Mouse (Mus musculus): ENCODE measurements around the gene Wfdc11. TPM values are rescaled to one million over a fixed set of nuclear protein-coding genes. Genes with fewer than 3 reads are reported as not detected.
"Not testable (repeated sequence)": the region's sequence is repeated elsewhere in the genome, so short reads cannot be mapped to it uniquely, and the experiment has no call there.

Gene Wfdc11
- not detected for total RNA-seq (2021)

DNA sequence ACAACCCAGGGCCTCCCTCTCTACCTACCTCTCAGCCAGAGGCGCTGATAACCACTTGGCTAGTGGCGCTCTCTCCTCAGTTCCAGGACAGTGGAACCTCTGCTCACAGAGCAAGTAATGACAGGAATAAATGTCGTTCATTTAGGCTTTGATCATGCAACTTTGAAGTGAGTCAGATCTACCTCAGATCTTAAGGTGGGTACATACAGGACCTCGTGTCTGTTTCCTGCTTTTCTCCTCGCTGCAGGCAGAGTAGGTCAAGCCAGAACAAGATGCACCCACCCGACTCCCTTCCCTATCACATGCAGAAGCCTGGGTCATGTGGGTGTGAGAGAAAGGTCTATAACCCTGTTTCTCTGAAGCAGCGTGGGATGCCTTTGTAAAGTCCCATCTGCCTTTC is at the start of gene Wfdc11:
Wfdc11 (minus strand) TSS at position 101 of the 400 bp plus-strand sequence.
- no peak for DNase-seq
- intact Hi-C loops (cut with DNase I): no loop called here

DNA sequence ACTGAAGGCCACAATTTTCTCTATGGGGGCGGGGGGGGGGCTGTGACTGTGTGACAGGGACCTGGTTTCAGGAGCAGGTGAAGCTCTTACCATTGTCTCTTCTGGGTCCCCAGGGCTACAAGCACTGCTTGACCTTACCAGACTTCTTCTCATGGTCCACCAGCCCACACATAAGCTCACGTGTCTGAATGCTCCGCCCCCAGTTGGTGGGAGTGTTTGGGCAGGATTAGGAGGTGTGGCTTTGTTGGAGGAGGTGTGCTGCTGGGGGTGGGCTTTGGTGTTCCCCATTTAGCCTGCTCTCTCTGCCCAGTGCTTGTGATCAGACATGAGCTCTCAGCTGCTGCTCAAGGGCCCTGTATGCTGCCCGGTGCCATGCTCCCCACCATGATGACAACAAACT is 49.4 kb upstream of the Wfdc11 start:
- intact Hi-C loops (cut with DNase I): no loop called here
- no peak for DNase-seq

DNA sequence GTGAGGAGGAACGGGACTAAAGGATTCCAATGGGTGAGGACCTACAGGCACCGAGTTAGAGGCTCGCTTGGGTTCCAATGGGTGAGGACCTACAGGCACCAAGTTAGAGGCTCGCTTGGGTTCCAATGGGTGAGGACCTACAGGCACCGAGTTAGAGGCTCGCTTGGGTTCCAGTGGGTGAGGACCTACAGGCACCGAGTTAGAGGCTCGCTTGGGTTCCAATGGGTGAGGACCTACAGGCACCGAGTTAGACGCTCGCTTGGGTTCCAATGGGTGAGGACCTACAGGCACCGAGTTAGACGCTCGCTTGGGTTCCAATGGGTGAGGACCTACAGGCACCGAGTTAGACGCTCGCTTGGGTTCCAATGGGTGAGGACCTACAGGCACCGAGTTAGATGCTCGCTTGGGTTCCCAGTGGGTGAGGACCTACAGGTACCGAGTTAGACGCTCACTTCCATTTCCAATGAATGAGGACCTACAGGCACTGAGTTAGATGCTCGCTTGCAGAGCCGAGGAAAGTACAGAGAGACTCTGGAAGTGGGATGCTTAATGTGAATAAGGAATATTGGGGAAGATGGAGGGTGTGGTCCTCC is 42.4 kb upstream of the Wfdc11 start:
- DNase-seq; intact Hi-C loops (cut with DNase I): not testable (repeated sequence)

DNA sequence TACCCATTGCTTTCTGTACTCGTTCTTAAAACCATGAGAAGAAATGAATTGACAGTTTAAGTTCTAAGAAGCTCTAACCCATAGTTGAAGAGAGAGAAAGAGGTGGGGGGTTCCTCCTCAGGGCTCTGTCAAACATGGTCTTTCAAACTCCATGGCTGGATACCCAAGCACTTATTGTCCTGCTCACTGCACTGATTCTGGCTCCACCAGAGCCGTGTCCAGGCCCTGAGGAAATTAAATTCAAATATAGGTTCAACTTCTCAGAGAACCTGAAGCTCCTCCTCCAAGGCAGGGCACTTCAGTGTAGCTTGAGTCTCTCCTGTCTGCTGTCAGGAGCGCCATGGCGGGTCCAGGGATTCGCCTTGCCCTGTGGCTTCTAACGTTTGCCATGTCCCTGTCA is 41.1 kb upstream of the Wfdc11 start, which contains the start of gene Spint5:
Spint5 (plus strand) TSS at position 301 of the 400 bp plus-strand sequence.
- intact Hi-C loops (cut with DNase I): no loop called here
- DNase-seq: no peak

DNA sequence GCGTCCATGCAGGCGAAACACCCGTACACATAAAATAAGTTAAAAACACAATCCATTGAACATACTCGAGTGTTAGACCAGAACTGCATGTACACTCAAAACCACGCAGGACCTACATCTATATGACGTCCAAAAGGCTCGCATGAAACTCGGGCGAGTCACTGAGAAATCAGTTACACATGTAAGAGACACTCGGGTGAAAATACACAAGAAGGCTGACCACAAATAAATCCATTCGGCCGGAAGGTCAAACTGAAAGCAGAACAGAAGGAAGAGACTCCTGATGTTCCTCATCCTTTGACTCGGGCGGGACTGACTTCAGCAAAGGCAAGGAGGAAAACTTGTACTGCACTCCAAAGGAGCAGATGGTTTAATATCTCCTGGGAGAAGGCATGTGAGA is 32.1 kb upstream of the Wfdc11 start:
- no peak for DNase-seq
- intact Hi-C loops (cut with DNase I): no loop called here

DNA sequence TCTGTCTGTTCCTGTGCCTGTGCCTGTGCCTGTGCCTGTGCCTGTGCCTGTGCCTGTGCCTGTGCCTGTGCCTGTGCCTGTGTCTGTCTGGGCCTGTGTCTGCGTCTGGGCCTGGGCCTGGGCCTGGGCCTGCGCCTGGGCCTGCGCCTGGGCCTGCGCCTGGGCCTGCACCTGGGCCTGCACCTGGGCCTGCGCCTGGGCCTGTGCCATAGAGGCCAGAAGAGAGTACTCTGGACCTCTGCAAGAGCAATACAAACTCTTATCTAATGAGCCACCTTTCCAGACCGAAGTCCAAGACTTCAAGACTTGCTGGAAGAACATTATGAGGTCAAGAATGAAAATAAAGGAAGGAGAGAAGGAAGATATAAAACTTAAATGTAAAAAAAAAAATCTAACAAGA is 31.4 kb upstream of the Wfdc11 start:
- intact Hi-C loops (cut with DNase I): no loop called here
- no peak for DNase-seq

DNA sequence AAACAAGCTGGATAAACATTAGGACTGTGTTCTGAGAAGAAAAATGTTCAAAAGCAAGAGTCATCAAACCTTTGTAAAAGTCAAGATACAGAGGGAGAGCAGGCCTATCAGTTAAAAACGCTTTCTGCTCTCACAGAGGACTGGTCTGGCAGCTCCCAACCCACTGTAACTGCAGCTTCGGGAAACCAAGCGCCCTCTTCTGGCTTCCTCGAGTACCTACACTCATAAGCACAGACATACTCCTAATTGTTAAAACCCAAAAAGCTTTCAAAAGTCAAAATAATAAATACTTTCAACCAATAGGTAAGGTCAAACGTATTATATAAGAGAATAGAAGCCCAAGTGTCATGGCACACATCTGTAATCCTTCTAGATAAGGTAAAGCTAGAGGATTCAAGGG is 30.3 kb upstream of the Wfdc11 start:
- intact Hi-C loops (cut with DNase I): no loop called here
- no peak for DNase-seq

GRCm38 (mm10) chr2:164701761-164702160 is 27.9 kb upstream of the Wfdc11 start:
- no peak for DNase-seq
- intact Hi-C loops (cut with DNase I): no loop called here

DNA sequence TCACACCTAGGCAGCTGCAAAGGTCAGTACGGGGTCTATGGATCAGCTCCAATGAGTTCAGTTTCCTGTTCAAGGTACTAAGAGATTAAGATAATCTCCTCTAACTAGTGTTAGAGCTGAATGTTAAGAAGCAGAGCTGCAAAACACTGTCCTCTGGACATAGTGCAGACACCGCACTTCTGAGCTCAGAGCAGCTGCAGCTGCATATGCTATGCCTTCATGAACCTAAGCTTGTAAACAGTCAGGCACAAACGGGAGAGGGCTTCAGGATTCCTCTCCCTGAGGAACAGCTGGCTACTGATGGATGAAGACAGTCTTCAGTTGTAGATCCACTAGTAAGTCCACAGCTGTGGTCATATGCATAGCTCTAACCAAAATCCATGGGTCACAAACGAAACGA is 27.1 kb upstream of the Wfdc11 start:
- no peak for DNase-seq
- intact Hi-C loops (cut with DNase I): no loop called here

- intact Hi-C loops (cut with DNase I): no loop called here
- DNase-seq: no peak
Observed at GRCm38 (mm10) chr2:164698201-164698600, 24.3 kb upstream of the Wfdc11 start, which contains the start of gene Spint4. Gene Spint4 (plus strand): TSS chr2:164698501.

DNA sequence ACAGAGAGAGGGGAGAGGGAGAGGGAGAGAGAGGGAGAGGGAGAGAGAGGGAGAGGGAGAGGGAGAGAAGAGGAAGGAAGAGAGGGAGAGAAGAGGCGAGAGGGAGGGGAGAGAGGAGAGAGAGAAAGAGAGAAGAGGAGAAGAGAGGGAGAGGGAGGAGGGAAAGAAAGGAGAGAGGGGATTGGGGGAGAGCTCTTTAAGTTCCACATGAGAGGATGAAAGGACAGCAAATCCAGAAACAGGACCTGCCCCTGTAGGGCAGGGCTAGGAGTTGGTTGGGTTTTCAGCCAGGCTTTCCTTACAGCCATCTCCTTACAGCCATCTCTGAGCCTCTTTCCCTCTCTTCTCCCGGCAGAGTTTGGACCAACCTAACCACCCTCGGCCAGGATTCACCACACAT is 10.9 kb upstream of the Wfdc11 start, which contains the start of gene Wfdc13:
Wfdc13 (plus strand) TSS at position 301 of the 400 bp plus-strand sequence.
- intact Hi-C loops (cut with DNase I): no loop called here
- DNase-seq: no peak

DNA sequence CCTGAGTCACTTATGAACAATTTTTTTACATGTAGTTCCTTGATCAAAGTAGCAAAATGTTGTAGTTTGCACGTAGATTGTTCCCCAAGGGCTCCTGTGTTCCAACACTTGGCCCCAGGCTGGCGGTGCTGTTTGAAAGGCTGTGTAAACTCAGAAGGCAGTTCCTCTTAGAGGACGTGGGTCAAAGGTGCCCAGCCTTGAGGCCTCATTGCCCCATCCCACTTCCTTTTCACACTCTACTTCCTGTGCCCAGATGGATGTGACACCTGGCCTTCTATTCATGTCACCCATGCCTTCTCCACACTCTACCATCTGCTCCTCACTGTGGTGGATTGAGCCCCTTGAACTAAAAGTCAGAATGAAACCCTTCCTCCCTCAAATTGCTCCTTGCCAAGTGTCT is 6.0 kb upstream of the Wfdc11 start:
- no peak for DNase-seq
- intact Hi-C loops (cut with DNase I): no loop called here

DNA sequence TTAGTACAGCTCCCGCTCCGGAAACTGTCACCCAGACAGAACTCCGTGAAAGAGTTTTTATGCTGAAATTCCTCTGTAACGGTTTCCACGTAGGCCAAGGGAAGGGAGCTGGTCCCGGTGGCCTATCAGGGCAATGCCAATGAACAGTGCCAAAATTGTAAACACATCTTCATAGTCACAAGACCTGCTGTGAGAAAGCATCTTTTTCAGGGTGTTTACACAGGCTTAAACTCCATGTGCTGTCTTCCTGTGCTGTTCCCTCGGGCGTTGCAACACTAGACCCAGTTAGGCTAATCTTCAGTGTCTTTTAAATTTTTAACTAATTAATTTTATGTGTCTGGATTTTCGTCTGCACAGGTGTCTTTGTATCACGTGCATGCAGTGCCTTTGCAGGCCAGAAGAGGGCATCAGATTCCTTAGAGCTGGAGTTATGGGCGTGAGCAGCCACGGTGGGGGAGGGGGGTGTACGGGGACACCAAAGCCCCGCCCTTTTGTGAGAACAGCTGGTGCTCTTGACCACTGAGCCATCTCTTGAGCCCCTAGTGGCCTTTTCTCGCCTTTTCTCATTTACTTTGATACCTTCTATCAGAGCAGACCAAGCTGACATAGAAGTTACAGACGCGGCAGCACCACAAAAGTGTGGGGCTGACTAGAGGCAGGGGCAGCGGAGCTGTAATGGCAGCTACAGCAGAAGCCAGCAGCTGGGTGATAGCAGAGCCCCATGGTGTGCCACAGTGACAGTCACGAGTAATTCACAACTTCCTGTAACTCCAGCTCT is 5.2 kb upstream of the Wfdc11 start:
- intact Hi-C loops (cut with DNase I): no loop called here
- DNase-seq: peak; percentile 79

GRCm38 (mm10) chr2:164676916-164677685 is 3.2 kb upstream of the Wfdc11 start:
- no peak for DNase-seq
- intact Hi-C loops (cut with DNase I): no loop called here

DNA sequence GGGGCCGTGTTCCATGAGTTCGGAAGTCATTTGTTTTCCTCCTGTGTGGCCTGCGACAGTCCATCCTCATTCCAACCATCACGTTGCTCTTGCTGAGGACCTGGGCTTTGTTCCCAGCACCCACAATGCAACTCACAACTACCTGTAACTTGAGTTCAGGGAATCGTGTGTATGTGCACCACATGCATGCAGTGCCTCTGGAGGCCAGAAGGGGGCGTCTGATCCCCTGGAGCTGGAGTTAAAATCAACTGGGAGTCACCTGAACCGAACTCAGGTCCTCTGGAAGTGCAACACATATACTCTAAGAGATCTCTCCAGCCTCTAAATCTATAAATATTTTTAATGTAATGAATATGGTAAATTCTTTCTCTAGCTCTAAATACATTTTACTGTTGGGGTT is 2.2 kb upstream of the Wfdc11 start:
- no peak for DNase-seq
- intact Hi-C loops (cut with DNase I): no loop called here

DNA sequence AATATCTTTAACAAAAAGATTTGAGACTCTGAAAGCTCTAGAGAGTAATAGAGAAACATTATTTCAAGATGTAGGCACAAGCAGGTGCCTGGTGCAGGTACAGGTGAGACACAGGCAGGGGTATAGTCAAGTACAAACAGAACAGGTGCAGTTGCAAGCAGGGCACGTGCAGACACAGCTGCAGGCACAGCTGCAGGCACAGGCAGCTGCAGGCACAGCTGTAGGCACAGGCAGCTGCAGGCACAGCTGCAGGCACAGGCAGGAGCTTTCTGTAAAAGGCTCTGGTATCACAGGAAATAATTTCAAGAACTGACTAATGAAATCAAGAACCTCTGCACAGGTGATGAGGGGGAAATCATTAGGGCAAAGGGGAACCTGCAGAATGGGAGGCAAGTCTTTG is 2.9 kb downstream of the Wfdc11 start:
- no peak for DNase-seq
- intact Hi-C loops (cut with DNase I): no loop called here

GRCm38 (mm10) chr2:164670261-164670660 is 3.6 kb downstream of the Wfdc11 start:
- DNase-seq: no peak
- intact Hi-C loops (cut with DNase I): no loop called here

DNA sequence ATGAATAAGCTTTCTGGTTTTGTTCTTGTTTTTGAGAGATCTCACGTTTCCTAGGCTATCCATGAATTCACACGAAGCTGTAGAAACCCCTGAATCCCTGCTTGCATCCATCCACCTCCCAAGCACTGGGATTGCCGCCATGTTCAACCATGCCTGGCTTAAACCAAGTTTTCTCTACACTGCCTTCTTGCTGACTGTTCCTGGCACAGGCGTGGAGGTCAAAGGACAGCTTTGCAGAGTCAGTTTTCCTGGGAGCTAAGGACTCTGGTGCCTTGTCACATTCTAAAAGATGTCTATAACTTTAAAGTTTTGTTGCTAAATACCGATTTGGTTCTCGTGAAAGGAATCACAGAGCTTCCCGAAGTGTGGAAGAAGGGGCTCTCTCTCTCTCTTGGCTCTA is 9.0 kb downstream of the Wfdc11 start:
- intact Hi-C loops (cut with DNase I): no loop called here
- no peak for DNase-seq

DNA sequence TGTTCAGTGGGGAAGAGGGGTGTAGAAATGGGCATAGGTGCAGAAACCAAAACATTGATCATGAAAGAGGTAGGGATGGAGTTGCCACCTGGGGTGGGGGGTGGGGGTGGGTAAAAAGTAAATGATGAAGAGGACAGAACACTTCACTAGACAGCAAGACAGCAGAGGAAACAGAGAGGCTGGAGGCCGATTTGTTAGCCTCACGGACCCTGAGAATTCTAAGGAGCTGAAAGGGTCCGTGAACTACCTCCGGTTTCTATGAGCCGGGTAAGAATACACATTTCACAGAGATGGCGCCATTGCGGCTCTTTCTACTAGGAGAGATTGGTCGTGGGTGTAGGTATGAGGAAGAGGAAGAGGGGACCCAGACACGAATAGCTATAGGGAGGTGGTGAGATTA is 17.4 kb downstream of the Wfdc11 start, which contains the start of gene Wfdc9:
Wfdc9 (minus strand) TSS at position 101 of the 400 bp plus-strand sequence.
- intact Hi-C loops (cut with DNase I): no loop called here
- DNase-seq: no peak

DNA sequence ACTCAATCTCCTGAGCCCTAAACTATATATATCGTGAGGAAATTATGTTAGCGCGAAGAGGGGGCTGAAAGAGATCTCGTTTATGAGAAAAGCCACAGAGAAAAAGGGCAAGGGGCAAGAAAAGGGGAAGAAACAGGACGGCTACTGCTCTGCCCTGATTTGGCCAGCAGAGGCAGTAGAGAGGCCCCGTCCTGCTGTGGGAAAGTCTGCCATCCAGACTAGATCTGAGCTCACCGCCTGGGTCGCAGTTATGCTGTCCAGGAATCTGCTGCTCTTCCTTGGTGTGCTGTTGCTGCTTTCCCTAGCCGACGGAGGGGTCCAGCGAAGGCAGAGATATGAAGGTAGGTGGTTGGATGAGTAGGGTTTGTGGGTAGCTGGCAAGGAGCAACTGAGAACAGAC is 18.0 kb downstream of the Wfdc11 start, which contains the start of gene Wfdc10:
Wfdc10 (plus strand) TSS at position 189 of the 400 bp plus-strand sequence.
- peak; percentile 58 for DNase-seq
- intact Hi-C loops (cut with DNase I): no loop called here

DNA sequence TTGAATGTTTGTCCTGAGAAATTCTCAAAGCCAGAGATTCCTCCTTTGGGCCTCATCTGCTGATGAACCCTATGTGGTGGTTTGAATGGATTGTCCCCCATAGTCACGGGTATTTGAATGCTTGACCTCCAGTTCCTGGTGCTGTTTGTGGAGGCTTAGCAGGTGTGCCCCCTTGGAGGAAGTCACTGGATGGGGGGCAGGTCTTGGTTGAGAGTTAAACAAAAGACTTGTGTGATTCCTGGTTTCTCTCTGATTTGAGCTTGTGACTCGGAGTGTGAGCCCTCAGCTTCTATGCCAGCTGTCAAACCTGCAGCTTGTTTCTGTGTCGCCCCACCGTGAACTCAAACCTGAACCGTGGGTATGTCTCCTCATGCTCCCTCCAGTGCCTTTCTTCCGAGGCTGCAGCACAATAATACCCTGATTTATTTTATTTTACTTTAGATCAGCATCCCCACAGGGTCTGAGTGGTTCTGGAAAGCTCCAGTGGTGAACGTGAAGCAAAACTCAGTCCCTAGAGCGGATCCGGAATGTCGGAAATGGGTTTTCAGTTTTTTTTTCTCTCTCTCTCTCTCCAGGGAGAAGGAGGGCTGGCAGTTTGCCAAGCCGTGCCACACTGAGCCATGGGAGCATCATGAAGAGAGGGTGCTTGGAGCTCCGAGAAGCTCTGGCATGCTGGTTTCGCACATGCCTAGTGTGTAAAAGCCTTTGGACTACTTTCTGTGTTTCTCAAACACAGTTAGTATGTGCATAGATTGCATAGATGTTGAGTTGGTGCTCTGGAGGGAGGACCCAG is 31.8 kb downstream of the Wfdc11 start:
- intact Hi-C loops (cut with DNase I): no loop called here
- DNase-seq: no peak

All from left cerebral cortex, postnatal 4 days (tissue).